Mouse (Mus musculus): ENCODE measurements at regions not wholly inside any gene's neighbourhood (a gene's known extent, or its start where the extent isn't known, plus 50 kb on each side); places are given as distances from the start of the nearest gene placed in this dataset.

DNA sequence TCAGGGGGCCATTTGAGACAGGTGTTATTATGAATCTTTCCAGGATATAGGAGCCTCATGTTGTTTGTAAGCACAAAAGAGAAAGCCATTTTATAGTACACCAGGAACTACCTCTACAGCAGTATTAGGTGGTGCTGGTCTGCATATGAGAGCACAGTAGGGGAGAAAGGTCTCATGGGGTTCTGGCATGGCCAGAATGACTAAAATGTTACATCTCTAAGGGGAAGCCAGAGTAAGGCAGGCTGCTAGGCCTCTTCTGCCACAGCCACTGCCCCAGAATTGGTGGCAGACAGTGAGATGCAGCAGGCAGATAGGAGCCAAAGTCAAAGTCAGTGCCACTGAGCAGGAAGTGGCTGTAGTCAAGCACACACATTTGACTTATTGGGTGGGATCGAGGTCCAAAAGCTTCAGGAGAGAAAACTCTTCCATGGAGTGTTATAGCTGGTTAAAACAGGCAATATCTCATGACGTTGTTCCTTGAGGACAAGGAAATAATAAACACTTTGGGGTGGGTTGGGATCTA is 147.2 kb downstream of the Hira start:
- no peak for TF ChIP-seq CTCF (IDR thresholded peaks at IDR 0.05)
- intact Hi-C loops (cut with DNase I) = no loop called here
- no peak for DNase-seq (ENCODE audit: extremely low spot score in 1 of 2, low spot score in 2 of 2)
- Histone ChIP-seq H3K27ac (no peak overlapping the region), H3K4me3 (no peak overlapping the region)

DNA sequence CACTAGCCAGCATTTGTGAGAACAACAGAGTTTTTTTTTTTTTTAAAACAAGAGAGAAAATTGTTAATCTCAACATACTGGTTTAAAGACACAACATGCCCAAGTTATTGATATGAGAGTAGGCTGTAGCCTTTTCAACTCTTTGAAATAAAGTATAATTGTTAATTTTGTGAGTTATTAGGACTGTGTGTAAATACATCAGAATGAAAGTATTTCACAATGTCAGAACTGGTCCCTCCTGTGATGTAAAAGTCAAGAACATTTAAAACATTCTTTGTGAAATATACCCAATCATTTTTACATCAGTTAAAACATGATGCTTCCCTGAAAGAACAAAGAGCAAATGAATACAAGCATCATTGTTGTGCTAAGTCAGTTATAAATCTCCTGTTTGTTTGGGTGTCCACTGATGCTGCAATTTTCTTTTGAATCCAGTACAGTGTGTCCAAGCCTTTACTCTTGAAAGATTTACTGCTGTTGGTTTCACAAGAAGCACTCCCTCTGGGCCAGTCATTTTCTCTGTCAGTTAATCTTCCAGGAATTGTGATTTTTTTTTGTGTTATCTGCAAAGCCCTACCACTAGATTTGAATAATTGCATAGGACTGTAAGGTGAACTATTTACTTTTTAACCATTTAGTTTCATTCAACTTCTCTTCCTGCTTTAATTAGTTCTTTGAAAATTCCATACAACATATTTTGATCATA is 148.5 kb downstream of the Hira start:
- no peak for DNase-seq (ENCODE audit: extremely low spot score in 1 of 2, low spot score in 2 of 2)
- no peak overlapping the region for H3K4me3 ChIP-seq
- no peak overlapping the region for H3K27ac ChIP-seq
- no peak for TF ChIP-seq CTCF (IDR thresholded peaks at IDR 0.05)
- intact Hi-C loops (cut with DNase I) = no loop called here

DNA sequence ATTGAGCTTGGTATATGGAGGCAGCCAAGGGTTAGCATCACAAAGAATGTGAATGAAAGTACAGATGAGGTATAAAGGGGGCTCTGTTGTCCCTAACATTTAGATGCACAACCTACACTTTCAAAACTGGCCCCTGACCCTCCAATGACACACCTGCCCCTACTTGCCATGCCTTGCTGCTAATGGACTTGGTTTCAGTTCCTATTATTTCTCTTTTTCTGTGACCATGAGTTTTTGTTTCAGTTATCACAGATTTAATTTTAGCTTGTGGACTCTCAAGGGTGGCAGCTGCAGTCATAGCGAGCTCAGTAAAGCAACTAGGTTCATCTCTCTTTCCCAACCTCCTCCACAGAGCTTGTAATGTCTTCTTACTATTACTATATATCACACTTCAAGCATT is 150.3 kb downstream of the Hira start:
- Histone ChIP-seq H3K4me3 (no peak overlapping the region), H3K27ac (no peak overlapping the region)
- TF ChIP-seq CTCF (IDR thresholded peaks at IDR 0.05) = no peak
- DNase-seq (ENCODE audit: extremely low spot score in 1 of 2, low spot score in 2 of 2) = no peak
- intact Hi-C loops (cut with DNase I) = no loop called here

DNA sequence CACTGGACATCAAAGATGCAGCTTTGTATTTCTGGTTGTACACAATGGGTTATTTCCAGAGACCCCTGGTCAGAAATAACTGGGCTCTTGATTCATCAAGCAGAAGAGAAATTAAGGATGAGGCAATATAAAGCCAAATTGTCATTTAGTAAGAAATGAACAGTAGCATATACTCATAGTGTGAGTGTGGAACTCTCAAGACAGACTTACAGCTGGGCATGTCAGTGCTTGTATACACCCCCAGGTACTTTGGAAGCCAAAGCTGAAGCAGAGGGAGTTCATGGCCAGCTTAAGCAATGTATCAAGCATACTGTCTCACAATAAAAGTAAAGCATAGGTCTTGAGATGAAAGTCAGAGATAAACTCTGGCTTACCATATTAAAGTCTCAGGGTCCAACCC is 155.7 kb downstream of the Hira start:
- H3K27ac ChIP-seq = no peak overlapping the region
- no peak for DNase-seq (ENCODE audit: extremely low spot score in 1 of 2, low spot score in 2 of 2)
- H3K4me3 ChIP-seq = no peak overlapping the region
- no peak for TF ChIP-seq CTCF (IDR thresholded peaks at IDR 0.05)
- intact Hi-C loops (cut with DNase I) = no loop called here

DNA sequence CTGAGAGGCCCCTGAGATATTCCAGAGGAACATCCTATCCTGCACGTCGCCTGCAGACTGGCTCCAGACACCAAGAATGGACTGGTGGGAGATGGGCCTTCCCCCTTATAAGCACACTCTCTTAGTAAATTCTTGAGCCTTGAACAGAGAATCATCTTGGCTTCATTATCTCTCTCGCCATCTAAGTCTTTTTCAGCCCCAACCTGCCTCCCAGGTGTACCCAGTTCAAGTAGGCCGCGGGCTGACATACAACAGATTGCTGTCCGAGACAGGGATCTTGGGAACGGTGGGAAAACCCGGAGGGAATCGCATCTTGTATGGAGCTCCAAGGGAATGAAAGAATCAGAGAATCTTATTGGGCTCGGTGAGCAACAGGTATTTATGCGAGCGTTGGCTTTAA is 158.9 kb downstream of the Hira start:
- Histone ChIP-seq H3K27ac (no peak overlapping the region), H3K4me3 (no peak overlapping the region)
- no peak for DNase-seq (ENCODE audit: extremely low spot score in 1 of 2, low spot score in 2 of 2)
- intact Hi-C loops (cut with DNase I) = no loop called here
- TF ChIP-seq CTCF (IDR thresholded peaks at IDR 0.05) = no peak

DNA sequence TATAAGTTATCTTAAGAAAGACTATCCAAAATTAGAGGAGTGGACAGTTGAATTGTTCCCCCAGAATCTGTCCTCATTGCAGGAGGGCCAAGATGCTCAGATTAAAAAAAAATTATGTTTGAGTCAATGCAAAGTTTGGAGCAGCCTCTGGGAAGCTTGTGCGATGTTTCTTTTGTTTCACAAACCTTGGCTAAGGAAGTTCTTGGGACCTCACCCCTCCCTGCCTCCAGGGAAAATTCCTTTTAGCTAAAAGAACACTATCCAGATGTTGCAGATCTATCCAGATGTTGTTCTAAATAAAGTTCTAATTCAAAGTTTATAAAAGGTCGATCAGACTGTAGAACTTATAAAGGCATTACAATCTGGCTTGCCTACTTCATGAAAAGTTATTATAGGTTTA is 160.8 kb downstream of the Hira start:
- Histone ChIP-seq H3K27ac (no peak overlapping the region), H3K4me3 (no peak overlapping the region)
- no peak for TF ChIP-seq CTCF (IDR thresholded peaks at IDR 0.05)
- DNase-seq (ENCODE audit: extremely low spot score in 1 of 2, low spot score in 2 of 2) = no peak
- intact Hi-C loops (cut with DNase I) = no loop called here

DNA sequence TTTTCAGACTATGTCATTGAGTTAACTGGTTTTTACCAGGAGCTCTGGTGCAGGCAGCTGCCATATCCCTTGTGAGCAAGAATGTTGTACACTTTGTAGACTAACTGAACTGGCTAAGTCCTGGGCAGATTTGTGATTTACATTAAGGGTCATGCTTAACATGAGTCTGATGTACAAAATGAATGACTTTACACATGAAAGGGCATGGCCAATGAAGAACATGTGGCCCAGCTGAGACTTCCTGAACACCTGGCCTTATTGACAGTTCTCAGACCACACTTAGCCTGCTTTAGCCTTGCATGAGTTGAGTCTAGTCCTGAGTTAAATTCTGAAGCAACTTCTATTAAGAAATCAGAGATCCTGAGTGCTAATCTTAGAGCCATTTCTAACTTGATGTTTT is 176.0 kb downstream of the Hira start:
- no peak for DNase-seq (ENCODE audit: extremely low spot score in 1 of 2, low spot score in 2 of 2)
- intact Hi-C loops (cut with DNase I) = loop anchor here (2.0 kb wide), 1 partner anchor 32 kb away; no protein-coding TSS in a partner anchor
- Histone ChIP-seq H3K27ac (no peak overlapping the region), H3K4me3 (no peak overlapping the region)
- no peak for TF ChIP-seq CTCF (IDR thresholded peaks at IDR 0.05)

DNA sequence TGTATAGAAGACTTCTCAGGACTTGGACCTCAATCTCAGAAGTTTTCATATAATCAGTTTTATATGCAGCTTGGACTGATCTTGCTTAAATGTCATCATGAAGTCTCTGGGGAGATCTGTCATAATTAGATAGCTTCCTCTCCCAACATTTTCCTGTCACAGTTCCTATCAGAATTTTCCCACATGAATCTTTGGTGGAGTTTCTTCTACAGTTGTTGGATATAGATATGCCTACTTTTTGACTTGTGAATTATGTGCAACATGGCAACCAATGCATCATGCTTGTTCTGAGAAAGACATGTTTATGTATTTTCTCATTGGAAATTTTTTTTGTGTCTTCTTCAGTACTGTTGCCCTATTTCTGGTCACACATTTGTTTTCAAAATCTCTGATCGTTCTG is 183.5 kb downstream of the Hira start:
- intact Hi-C loops (cut with DNase I) = loop anchor here (10.0 kb wide), 1 partner anchor 134 kb away; no protein-coding TSS in a partner anchor
- no peak for DNase-seq (ENCODE audit: extremely low spot score in 1 of 2, low spot score in 2 of 2)
- no peak for TF ChIP-seq CTCF (IDR thresholded peaks at IDR 0.05)
- H3K4me3 ChIP-seq = no peak overlapping the region
- H3K27ac ChIP-seq = no peak overlapping the region

DNA sequence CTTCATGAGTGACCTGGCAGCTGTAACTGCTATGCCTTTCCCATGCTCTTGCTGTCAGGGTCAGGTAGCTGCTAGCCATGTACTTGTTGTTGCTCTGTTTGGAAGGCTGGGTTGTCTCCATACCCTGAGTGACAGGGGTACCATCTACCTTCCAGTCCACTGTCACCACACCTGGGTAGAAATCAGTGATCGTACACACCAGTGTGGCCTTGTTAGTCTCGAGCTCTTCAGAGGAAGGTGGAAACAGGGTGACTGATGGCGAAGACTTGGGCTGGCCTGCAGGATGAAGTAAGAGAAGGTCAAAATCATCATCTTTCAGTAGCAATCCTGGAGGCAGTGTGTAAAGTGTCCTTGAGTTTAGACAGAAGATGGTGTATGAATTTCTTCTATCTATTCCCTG is 185.0 kb downstream of the Hira start:
- intact Hi-C loops (cut with DNase I) = loop anchor here (10.0 kb wide), 1 partner anchor 133 kb away; no protein-coding TSS in a partner anchor
- Histone ChIP-seq H3K4me3 (no peak overlapping the region), H3K27ac (no peak overlapping the region)
- DNase-seq (ENCODE audit: extremely low spot score in 1 of 2, low spot score in 2 of 2) = no peak
- TF ChIP-seq CTCF (IDR thresholded peaks at IDR 0.05) = no peak

DNA sequence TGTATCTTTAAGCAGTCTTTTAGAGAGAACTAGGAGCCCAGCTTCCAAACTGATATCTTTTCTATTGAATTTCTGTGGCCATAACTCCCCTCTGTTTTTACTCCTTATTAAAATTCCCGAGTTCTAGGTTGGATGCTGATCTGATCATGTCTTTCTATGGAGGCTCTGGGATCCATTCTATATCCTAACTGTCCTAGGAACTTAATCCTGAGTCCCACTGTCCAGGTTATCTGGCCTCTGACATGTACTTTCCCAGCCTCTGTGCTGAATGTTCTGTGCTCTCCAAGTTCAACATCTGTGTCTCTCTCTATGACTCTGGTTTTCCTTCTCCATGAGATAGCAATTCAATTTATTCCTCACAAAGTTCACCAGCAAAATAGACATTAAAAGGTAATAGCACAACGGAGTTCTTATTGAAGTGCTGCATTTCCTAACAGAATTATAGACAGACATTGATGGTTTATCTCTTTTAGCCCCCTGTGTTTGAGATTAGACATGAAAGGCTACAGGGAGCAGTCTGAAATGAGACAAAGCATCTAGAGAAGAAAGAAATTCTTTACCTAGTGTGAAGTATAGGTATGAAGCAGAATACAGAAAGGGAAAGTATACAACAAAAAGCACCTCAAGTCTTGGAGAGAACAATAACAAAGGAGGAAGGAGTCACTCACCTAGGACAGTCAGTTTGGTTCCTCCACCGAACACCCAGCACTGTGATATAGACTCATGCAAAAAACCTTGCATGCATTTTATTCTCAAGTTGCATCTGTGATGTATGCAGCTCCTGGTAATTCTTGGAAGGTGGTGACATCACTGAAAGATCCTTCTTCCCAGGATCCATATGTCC is 185.9 kb downstream of the Hira start:
- intact Hi-C loops (cut with DNase I) = loop anchor here (10.0 kb wide), 1 partner anchor 132 kb away; no protein-coding TSS in a partner anchor
- H3K27ac ChIP-seq = no peak overlapping the region
- no peak for TF ChIP-seq CTCF (IDR thresholded peaks at IDR 0.05)
- H3K4me3 ChIP-seq = no peak overlapping the region
- no peak for DNase-seq (ENCODE audit: extremely low spot score in 1 of 2, low spot score in 2 of 2)

DNA sequence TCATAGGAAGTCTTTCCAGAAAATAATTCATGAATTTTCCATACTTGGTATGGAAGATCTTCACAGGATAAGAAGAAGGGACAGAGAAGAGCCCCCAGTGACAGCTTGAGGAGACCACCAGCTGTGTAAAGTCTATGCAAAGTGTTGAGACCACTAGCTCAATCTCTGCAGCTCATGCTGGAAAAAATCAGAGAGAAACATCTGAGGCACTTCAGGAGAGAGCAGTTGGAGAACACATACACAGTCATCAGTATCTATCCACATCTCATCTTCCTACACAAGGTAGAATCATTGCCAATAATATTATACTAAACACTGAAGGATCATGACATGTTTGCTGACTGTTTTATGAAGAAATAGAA is 186.5 kb downstream of the Hira start:
- Histone ChIP-seq H3K27ac (no peak overlapping the region), H3K4me3 (no peak overlapping the region)
- intact Hi-C loops (cut with DNase I) = loop anchor here (10.0 kb wide), 1 partner anchor 131 kb away; no protein-coding TSS in a partner anchor
- TF ChIP-seq CTCF (IDR thresholded peaks at IDR 0.05) = no peak
- DNase-seq (ENCODE audit: extremely low spot score in 1 of 2, low spot score in 2 of 2) = no peak

DNA sequence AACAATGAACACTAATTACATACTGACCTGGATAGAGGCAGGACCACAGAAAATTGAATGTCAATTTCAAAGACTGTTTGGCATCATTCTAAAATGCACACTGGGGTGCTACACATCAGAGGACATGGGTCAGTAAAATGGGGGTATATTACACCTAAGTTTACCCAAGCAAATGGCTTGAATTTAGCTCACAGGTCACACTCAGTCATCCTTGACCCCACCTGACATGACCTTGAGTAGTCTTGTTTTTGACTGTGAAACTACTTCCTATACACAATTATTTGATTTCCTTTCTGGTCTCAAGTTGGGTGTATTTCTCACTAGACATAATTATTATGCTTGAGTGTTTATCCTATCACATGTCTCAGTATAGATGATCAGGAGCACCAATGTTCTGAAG is 187.6 kb downstream of the Hira start:
- no peak overlapping the region for H3K27ac ChIP-seq
- DNase-seq (ENCODE audit: extremely low spot score in 1 of 2, low spot score in 2 of 2) = no peak
- TF ChIP-seq CTCF (IDR thresholded peaks at IDR 0.05) = no peak
- intact Hi-C loops (cut with DNase I) = loop anchor here (10.0 kb wide), 1 partner anchor 130 kb away; no protein-coding TSS in a partner anchor
- no peak overlapping the region for H3K4me3 ChIP-seq

Measured in left cerebral cortex, adult 2 months (tissue).